Mouse (Mus musculus) midbrain, embryonic 16.5 days (tissue): ENCODE results near the gene Pon2. TPM values are rescaled to one million over a fixed set of nuclear protein-coding genes. Genes with fewer than 3 reads are reported as not detected.

ENCODE experiments used
- ATAC-seq: fragments of 200-750 bp; cut with Nextera tagmentation; 2 replicates; pipeline ENCODE4 v1.8.0; 2017; ENCODE audit warnings: moderate TSS enrichment
- H3K27ac ChIP-seq: fragments of 300-500 bp; sonication (generic); 2 replicates; pipeline ENCODE4 v1.5.1; 2014; ENCODE audit warnings: mild to moderate bottlenecking, low read length, mixed read lengths
- H3K27me3 ChIP-seq: fragments of 300-500 bp; sonication (generic); 2 replicates; pipeline ENCODE4 v1.6.1; 2014; ENCODE audit warnings: low read depth, low read length, mixed read lengths; ENCODE audit not compliant: control insufficient read depth, insufficient read depth
- H3K36me3 ChIP-seq: fragments of 300-500 bp; sonication (generic); 2 replicates; pipeline ENCODE4 v1.6.1; 2014; ENCODE audit warnings: mild to moderate bottlenecking, low read length, moderate library complexity, mixed read lengths; ENCODE audit not compliant: control insufficient read depth, insufficient read depth
- H3K4me1 ChIP-seq: fragments of 300-500 bp; sonication (generic); 2 replicates; pipeline ENCODE4 v1.6.1; 2014; ENCODE audit warnings: mild to moderate bottlenecking, low read length, mixed read lengths; ENCODE audit not compliant: control insufficient read depth, insufficient read depth
- H3K4me2 ChIP-seq: fragments of 300-500 bp; sonication (generic); 2 replicates; pipeline ENCODE4 v1.6.1; 2014; ENCODE audit warnings: mild to moderate bottlenecking, low read length, mixed read lengths
- H3K4me3 ChIP-seq: fragments of 300-500 bp; sonication (generic); 2 replicates; pipeline ENCODE4 v1.5.1; 2014; ENCODE audit warnings: low read depth, mild to moderate bottlenecking, low read length, moderate library complexity, mixed read lengths
- H3K9ac ChIP-seq: fragments of 300-500 bp; sonication (generic); 2 replicates; pipeline ENCODE4 v1.6.1; 2014; ENCODE audit warnings: low read depth, low read length, mixed read lengths
- H3K9me3 ChIP-seq: fragments of 300-500 bp; sonication (generic); replicated peaks from 2 replicates; pipeline ENCODE4 v1.6.1; 2014; ENCODE audit warnings: mild to moderate bottlenecking, low read length, mixed read lengths; ENCODE audit not compliant: control insufficient read depth, poor library complexity, severe bottlenecking
- WGBS: fragments of 180-500 bp; shearing (Covaris S2); extraction: QIAGEN DNeasy Blood & Tissue Kit; methylation state at CpG from one replicate; pipeline ENCODE4 v1.1.7; 2014; 5-methylcytosine and 5-hydroxymethylcytosine counted together
- polyA plus RNA-seq: library from polyadenylated mRNA; unstranded; fragments of >200 nt; fragmentation: Nextera tagmentation; extraction: Ambion mirVana; gene quantifications from 2 replicates; pipeline ENCODE4 v1.2.1, GENCODE M21; 2015

Gene Pon2
- polyA plus RNA-seq, 1 experiment from 2014 or later: 27.7 TPM

DNA sequence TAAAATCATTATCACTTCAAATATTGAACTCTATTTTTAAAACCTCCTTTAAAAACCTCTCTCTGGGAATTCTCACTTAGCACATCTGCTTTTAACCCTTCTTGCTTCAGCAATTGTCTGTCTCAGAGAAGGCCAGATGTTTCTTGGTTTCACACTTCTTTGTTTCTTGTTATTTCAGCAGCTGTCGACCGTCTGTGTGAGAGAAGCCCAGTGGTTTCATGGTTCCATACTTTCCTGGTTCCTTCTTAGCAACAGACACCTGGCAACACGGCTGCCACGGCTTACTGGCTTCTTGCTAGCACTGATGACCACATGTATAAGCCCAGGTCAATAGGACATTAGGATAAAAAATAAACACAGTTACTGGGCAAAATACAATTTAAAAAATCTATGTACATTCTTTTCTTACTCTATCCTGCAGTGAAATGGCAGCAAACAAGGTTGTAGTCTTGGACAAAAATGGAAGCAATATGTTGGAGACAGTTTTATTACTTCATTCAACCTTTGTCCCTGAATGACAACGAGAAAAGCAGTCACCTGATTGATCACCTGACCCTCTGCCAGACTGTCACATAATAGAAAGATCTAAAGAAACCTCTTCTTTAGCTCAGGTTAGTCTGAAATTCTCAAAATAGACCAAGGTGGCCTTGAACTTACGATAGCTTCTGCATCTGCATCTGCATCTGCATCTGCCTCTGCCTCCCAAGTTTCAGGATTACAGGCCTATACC lies 17.5 kb downstream of the Pon2 start:
- Histone ChIP-seq H3K4me2 (no peak overlapping the region), H3K4me1 (no peaks in the 10 kb centered on the region), H3K9ac (no peak overlapping the region), H3K36me3 (no peaks in the 10 kb centered on the region), H3K27ac (no peak overlapping the region), H3K27me3 (no peaks in the 10 kb centered on the region), H3K9me3 (no peaks in the 10 kb centered on the region), H3K4me3 (no peak overlapping the region)
- 57% methylated on average over 6 of the region's 6 CpGs for WGBS
- ATAC-seq: no peak

- Histone ChIP-seq H3K4me3 (no peak overlapping the region), H3K9ac (no peak overlapping the region), H3K27me3 (no peaks in the 10 kb centered on the region), H3K36me3 (no peaks in the 10 kb centered on the region), H3K27ac (no peak overlapping the region), H3K4me2 (no peak overlapping the region), H3K9me3 (no peaks in the 10 kb centered on the region), H3K4me1 (no peaks in the 10 kb centered on the region)
- no peak for ATAC-seq
- 56% methylated on average over 5 of the region's 5 CpGs for WGBS
Measured at GRCm38 (mm10) chr6:5277972-5278371, 20.3 kb downstream of the Pon2 start.

DNA sequence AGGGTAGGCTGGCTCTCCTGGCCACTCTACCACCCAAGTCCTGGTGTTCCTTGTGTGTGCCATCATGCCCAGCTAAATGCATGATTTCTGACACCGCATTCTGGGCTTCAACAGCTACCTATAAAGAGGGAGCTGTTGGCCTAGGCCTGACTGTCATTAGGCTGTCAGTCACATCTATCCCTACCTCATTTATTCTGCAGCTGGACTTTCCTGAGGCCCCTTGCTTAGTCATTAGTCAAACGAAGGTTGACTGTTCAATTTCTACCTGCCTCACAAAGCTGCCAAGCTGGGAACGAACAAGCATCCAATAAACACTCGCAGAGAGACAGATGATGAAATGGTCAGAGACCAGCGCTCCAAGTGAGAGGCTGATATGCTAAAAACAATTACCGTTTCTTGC lies 28.6 kb downstream of the Pon2 start:
- Histone ChIP-seq H3K4me3 (no peak overlapping the region), H3K4me1 (no peaks in the 10 kb centered on the region), H3K9me3 (no peaks in the 10 kb centered on the region), H3K9ac (no peak overlapping the region), H3K36me3 (no peaks in the 10 kb centered on the region), H3K27me3 (no peaks in the 10 kb centered on the region), H3K27ac (no peak overlapping the region), H3K4me2 (no peak overlapping the region)
- WGBS: 68% methylated on average over 6 of the region's 6 CpGs
- ATAC-seq: no peak

GRCm38 (mm10) chr6:5264793-5265192 lies 33.5 kb downstream of the Pon2 start:
- Histone ChIP-seq H3K9ac (no peak overlapping the region), H3K4me3 (no peak overlapping the region), H3K4me1 (no peaks in the 10 kb centered on the region), H3K27ac (no peak overlapping the region), H3K36me3 (no peaks in the 10 kb centered on the region), H3K27me3 (no peaks in the 10 kb centered on the region), H3K9me3 (no peaks in the 10 kb centered on the region), H3K4me2 (no peak overlapping the region)
- no peak for ATAC-seq
- 66% methylated on average over 8 of the region's 8 CpGs for WGBS

DNA sequence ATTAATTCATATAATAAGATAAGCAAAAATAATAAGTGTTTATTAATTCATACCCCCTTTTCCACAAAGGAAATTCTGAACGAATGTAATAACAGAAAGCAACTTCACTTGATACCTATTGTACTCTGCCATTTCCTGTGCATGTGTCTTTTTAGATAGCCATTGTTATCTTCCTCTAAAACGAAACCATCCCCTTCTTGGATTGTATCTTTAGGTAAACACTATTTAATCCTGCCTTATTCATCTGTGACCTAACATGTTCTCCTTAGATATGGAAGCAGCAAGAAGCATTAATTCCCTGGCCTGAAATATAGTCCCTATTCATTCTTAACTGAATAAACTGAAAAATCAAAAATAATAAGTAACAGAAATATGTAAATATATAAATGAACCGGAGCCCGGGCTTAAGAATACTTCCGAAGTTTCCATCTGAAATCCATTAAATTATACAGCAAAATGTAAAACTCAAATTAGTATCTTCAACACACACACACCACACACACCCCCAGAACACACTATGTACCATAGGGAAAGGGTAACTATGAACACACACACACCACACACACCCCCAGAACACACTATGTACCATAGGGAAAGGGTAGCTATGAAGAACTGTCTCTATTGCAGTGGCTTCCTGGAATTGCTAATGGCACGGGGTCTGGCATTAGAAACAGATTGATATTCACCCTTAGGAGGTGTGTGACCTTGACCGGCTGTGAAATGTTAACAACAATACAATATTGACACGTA lies 34.8 kb downstream of the Pon2 start:
- no peak overlapping the region for H3K27ac ChIP-seq
- no peaks in the 10 kb centered on the region for H3K4me1 ChIP-seq
- H3K36me3 ChIP-seq: no peaks in the 10 kb centered on the region
- no peak for ATAC-seq
- H3K9ac ChIP-seq: no peak overlapping the region
- H3K4me2 ChIP-seq: no peak overlapping the region
- H3K4me3 ChIP-seq: no peak overlapping the region
- 78% methylated on average over 8 of the region's 8 CpGs for WGBS
- H3K27me3 ChIP-seq: no peaks in the 10 kb centered on the region
- no peaks in the 10 kb centered on the region for H3K9me3 ChIP-seq

DNA sequence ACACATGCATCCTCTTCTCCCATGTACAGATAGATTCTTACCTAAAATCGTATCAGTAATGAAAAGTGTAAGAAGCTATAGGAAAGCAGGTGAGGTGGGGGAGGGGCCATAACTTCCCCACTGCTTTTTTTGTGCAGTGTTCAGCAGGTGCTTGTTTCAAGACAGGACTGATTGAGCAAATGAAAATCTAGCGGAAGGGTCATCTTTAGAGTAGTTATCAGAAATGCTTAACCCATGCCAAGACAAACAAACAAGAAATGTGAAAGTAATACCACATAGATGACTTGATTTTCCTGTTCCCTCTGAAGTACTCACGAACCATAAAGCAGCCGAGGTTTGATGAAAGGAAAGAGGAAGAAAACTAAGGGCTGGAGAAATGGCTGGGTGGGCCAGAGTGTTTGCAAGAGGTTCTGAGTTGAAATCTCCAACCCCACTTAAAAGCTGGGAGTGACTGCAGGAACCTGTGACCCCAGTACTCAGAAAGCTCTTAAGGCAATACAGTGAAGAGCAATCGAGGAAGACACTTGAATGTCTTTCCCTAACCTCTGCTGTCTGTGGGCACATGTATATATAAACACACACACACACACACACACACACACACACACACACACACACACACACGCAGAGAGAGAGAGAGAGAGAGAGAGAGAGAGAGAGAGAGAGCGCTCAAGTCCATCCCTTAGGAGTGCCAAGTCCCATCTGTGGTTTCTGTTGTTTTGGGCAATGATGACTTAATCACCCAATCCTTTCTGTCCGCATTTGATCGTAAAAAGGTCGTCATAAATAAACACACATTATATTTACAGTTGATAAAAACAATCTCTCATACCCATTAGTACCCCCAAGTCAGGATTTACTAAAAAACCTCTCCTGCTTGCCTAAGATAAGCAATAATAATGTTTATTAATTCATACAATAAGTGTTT lies 35.7 kb downstream of the Pon2 start:
- no peaks in the 10 kb centered on the region for H3K9me3 ChIP-seq
- H3K4me3 ChIP-seq: no peak overlapping the region
- H3K9ac ChIP-seq: no peak overlapping the region
- 79% methylated on average over 9 of the region's 10 CpGs for WGBS
- H3K4me1 ChIP-seq: no peaks in the 10 kb centered on the region
- no peaks in the 10 kb centered on the region for H3K27me3 ChIP-seq
- H3K4me2 ChIP-seq: no peak overlapping the region
- no peak overlapping the region for H3K27ac ChIP-seq
- no peak for ATAC-seq
- no peaks in the 10 kb centered on the region for H3K36me3 ChIP-seq

DNA sequence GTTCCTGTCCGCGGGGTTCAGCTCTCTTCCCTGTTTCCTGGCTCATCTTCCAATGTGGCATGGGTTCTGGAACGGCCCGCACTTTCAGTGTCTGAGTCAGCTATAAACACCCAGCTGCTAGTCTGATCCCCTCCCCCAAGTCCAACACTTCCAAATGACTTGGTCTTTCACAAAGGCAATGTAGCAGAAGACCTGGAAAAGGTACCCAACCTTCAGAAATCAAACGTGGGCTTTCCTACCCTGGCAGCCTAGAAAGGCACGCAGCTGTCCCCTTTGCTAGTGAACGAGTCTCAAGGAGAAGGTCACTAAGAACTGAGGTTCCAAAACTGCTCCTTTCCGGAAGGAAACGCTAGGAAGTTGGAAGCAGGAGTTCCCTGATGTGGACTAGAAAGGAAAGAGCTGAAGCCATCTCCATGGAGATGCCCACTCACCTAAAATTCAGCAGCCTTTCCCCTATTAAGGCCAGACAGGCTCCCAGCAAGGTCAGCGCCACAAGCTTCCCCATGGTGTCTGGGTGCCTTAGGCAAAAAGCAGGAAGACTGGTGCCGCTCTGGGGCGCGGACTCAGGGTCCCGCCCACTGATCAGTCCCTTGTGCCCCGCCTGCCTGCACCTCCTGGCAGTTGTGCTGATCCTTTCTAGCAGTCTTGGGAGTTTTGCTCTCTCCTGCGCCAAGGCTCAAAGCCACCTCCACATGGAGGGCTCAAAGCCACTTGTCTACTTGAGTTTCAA lies 42.4 kb downstream of the Pon2 start, which contains the start of gene Pon3:
Pon3 (minus strand) TSS at position 565 of the 730 bp plus-strand sequence.
- no peaks in the 10 kb centered on the region for H3K27me3 ChIP-seq
- peak within 1 kb of the TSS; percentile 22 for H3K4me3 ChIP-seq
- H3K36me3 ChIP-seq: no peaks in the 10 kb centered on the region
- H3K4me2 ChIP-seq: peak within 1 kb of the TSS; percentile 38
- peak; percentile 42; the same call in 1 of the 2 replicates for ATAC-seq
- no peaks in the 10 kb centered on the region for H3K4me1 ChIP-seq
- no peak within 1 kb of the TSS for H3K9ac ChIP-seq
- H3K9me3 ChIP-seq: no peaks in the 10 kb centered on the region
- WGBS: 13% methylated on average over 16 of the region's 16 CpGs
- H3K27ac ChIP-seq: no peak within 1 kb of the TSS; the same call in 1 of the 2 replicates

DNA sequence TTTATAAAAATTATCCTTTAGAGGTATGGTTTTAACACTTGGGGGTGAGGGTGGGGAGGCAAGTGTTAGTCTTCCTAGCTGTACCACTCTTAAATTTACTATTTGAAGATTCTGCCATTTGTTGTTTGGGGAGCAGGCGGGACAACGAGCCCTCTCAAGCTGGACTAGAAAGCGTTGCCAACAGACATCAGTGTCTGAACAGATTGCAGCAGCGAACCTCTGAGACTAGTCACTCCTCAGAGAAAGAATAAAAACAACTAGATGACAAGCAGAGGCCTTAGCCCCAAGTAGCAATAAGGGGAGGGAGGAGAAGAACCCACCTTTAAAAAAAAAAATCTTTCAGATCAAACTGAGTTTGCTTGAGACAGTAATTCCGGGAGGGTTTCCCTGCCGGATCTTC lies 43.0 kb downstream of the Pon2 start:
- H3K4me1 ChIP-seq: no peaks in the 10 kb centered on the region
- H3K9ac ChIP-seq: no peak overlapping the region
- no peaks in the 10 kb centered on the region for H3K9me3 ChIP-seq
- 70% methylated on average over 6 of the region's 6 CpGs for WGBS
- ATAC-seq: no peak
- no peak overlapping the region for H3K4me3 ChIP-seq
- H3K36me3 ChIP-seq: no peaks in the 10 kb centered on the region
- H3K27ac ChIP-seq: no peak overlapping the region
- no peaks in the 10 kb centered on the region for H3K27me3 ChIP-seq
- H3K4me2 ChIP-seq: no peak overlapping the region; the same call in 1 of the 2 replicates
